Mouse (Mus musculus) testis, postnatal 10 days (tissue): Measurements from ENCODE around the gene Ap1m2.
"Not testable (repeated sequence)": the region's sequence is repeated elsewhere in the genome, so short reads cannot be mapped to it uniquely, and the experiment has no call there.

ENCODE experiments used
- DNase-seq: peaks from one replicate; pipeline ENCODE4 v3.0.0; 2021; ENCODE audit warnings: low spot score

Ap1m2 gene

GRCm38 (mm10) chr9:21260491-21261040, 51.6 kb downstream of the Ap1m2 start:
- no peak for DNase-seq

DNA sequence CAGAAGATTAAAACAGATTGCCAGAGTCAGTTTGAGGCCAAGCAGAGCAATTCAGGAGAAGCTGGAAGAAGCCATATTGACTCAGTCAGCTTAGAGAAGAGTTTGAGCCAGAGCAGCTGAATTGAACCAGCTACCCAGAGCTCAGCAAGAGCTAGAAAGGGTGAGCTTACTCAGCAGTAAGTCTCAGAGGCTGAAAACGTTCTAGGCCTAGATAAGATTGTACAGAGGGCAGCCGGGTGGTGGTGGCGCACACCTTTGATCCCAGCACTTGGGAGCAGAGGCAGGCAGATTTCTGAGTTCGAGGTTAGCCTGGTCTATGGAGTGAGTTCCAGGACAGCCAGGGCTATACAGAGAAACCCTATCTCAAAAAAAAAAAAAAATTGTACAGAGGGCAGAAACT, 55.8 kb downstream of the Ap1m2 start:
- DNase-seq: not testable (repeated sequence)

GRCm38 (mm10) chr9:21254690-21255089, 57.4 kb downstream of the Ap1m2 start:
- no peak for DNase-seq

DNA sequence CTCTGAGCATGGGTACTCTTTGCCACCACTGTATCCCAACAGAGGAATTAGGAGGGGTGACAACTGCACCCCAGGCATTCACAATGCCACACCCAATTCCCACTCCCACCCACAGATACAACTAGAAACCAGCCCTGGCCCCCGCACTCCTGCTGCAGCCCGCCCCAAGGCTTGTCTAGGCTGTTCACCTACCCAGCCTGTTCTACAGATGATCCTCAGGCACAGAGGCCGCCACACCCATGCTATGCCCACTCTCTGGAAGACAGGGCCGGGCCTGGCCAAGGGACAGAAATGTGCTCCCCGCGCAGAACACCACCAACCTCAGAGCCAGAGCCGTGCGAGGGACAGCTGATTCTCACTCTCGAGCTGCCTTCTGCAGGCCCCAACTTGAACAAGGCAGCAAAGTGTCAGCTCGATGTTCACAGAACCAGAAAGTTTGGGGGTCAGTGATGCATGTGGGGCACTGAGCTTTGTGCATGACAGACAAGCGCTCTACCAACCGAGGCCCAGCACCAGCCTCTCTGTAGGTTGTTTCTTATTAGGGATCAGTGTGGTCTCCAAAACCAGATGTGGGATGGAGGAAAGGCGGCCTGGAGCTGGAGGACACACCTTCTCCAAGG, 60.9 kb downstream of the Ap1m2 start:
- no peak for DNase-seq

DNA sequence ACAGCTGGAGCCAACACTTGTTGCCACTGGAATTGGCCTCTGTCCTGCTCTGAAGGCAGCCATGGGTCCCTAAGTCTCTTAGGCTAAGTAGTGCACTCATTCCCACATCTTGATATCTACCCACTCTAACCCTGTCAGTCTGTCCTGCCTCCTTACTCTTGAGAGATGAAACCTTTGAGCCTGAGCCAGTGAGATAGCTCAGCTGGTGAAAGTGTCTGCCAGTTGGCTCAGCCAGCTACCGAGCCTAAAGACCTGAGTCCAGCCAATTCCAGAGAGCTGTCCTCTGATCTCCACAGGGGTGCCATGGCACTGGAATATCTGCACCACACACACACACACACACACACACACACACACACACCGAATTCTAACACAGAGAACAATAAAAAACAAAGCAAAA, 61.6 kb downstream of the Ap1m2 start:
- no peak for DNase-seq

- no peak for DNase-seq
These were observed 62.3 kb downstream of the Ap1m2 start for GRCm38 (mm10) chr9:21249629-21250508.

GRCm38 (mm10) chr9:21248326-21248725, 63.8 kb downstream of the Ap1m2 start, which contains the start of gene S1pr5:
S1pr5 (minus strand) TSS chr9:21248443.
- DNase-seq: no peak

- no peak for DNase-seq
These were observed 65.8 kb downstream of the Ap1m2 start for GRCm38 (mm10) chr9:21246342-21246741.

GRCm38 (mm10) chr9:21245113-21245487, 67.0 kb downstream of the Ap1m2 start:
- DNase-seq: no peak

- no peak for DNase-seq
These were observed 67.6 kb downstream of the Ap1m2 start for GRCm38 (mm10) chr9:21244428-21245112.
